Mouse (Mus musculus) forebrain, embryonic 16.5 days (tissue): ENCODE measurements at regions not wholly inside any gene's neighbourhood (a gene's known extent, or its start where the extent isn't known, plus 50 kb on each side); places are given as distances from the start of the nearest gene placed in this dataset.

Experiments
- ATAC-seq: fragments of 200-750 bp; cut with Nextera tagmentation; 2 replicates; pipeline ENCODE4 v1.8.0; 2017; ENCODE audit warnings: mild to moderate bottlenecking, moderate library complexity
- H3K27ac ChIP-seq: fragments of 300-500 bp; sonication (generic); 2 replicates; pipeline ENCODE4 v1.5.1; 2014; ENCODE audit warnings: low read length, control low read depth
- H3K27me3 ChIP-seq: fragments of 300-500 bp; sonication (generic); replicated peaks from 2 replicates; pipeline ENCODE4 v1.6.1; 2014; ENCODE audit warnings: low read length; ENCODE audit not compliant: control insufficient read depth, insufficient read depth
- H3K36me3 ChIP-seq: fragments of 300-500 bp; sonication (generic); 2 replicates; pipeline ENCODE4 v1.6.1; 2014; ENCODE audit not compliant: control insufficient read depth, insufficient read depth
- H3K4me1 ChIP-seq: fragments of 300-500 bp; sonication (generic); replicated peaks from 2 replicates; pipeline ENCODE4 v1.6.1; 2014; ENCODE audit warnings: low read length; ENCODE audit not compliant: control insufficient read depth, insufficient read depth
- H3K4me2 ChIP-seq: fragments of 300-500 bp; sonication (generic); 2 replicates; pipeline ENCODE4 v1.6.1; 2014; ENCODE audit warnings: mild to moderate bottlenecking, low read length, control low read depth
- H3K4me3 ChIP-seq: fragments of 300-500 bp; sonication (generic); replicated peaks from 2 replicates; pipeline ENCODE4 v1.5.1; 2014; ENCODE audit warnings: mild to moderate bottlenecking, low read length, control low read depth
- H3K9ac ChIP-seq: fragments of 300-500 bp; sonication (generic); replicated peaks from 2 replicates; pipeline ENCODE4 v1.6.1; 2014; ENCODE audit warnings: low read depth, low read length, control low read depth
- H3K9me3 ChIP-seq: fragments of 300-500 bp; sonication (generic); 2 replicates; pipeline ENCODE4 v1.6.1; 2016; ENCODE audit warnings: low read length; ENCODE audit not compliant: control insufficient read depth
- WGBS: fragments of 180-500 bp; shearing (Covaris S2); extraction: QIAGEN DNeasy Blood & Tissue Kit; methylation state at CpG from one replicate; pipeline ENCODE4 v1.1.7; 2014; 5-methylcytosine and 5-hydroxymethylcytosine counted together

DNA sequence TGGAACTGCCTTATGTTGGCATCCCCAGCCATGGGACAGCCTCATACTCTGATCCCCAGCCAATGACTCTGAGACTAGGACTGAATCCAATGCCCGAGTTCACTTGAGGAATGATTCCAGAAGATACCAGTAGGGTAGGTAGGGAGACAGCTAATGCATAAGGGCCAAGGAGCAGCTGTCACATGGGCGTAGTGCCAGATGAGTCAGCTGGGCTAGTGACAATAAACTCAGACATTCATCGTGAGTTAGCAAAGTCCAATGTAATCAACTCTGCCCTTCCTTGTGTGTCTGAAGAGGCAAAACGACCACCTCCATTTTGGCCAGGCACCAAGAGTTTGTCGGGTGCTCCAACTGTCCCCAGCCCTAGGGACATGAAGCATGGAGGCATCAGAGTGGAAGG lies 98.5 kb upstream of the Ctnnb1 start:
- H3K9ac ChIP-seq = no peak overlapping the region
- ATAC-seq = no peak
- H3K4me3 ChIP-seq = no peak overlapping the region
- no peaks in the 10 kb centered on the region for H3K27me3 ChIP-seq
- H3K9me3 ChIP-seq = no peaks in the 10 kb centered on the region
- H3K36me3 ChIP-seq = no peaks in the 10 kb centered on the region
- H3K4me1 ChIP-seq = no peaks in the 10 kb centered on the region
- WGBS = 47% methylated on average over 5 of the region's 5 CpGs
- no peak overlapping the region for H3K27ac ChIP-seq
- H3K4me2 ChIP-seq = no peak overlapping the region

DNA sequence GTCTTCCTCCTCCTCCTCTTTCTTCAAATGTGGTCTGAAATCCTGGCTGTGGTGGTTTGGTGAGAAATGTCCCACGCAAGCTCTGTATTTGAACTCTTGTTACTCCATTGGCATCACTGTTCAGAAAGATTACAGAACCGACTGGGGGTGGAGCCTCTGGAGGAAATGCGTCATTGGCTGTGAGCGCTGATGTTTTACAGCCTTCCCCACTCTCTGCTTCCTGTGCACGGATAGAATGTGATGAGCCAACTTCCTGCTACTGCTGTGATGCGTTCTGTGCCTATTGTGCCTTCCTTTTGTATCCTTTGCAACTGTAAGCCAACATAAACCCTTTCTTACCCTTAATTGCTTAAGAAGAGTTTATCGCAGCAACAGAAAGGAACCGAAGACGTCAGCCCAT lies 94.8 kb upstream of the Ctnnb1 start:
- Histone ChIP-seq H3K4me1 (no peaks in the 10 kb centered on the region), H3K27me3 (no peaks in the 10 kb centered on the region), H3K36me3 (no peaks in the 10 kb centered on the region), H3K9me3 (no peaks in the 10 kb centered on the region), H3K4me2 (no peak overlapping the region), H3K9ac (no peak overlapping the region), H3K27ac (no peak overlapping the region), H3K4me3 (no peak overlapping the region)
- ATAC-seq = no peak
- WGBS = 85% methylated on average over 9 of the region's 9 CpGs

DNA sequence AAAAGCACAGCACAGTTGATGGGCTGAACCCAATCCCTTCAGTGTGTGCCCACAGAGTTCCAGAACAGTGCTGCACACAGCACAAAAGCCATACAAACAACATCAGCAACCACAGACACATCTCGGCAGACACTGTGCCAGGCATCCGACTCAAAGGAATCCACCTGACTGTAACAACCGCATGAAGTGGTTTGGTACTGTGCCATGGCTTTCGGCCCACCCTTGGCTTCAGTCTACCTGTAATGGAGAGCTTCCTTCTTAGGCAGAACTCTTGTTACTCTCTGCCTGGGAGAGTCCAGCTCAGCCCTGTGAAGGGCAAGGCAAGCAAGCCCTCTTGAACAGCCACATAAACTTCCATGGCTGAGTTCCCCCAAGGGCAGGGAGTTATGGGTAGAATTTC lies 93.4 kb upstream of the Ctnnb1 start:
- Histone ChIP-seq H3K4me2 (no peak overlapping the region), H3K4me1 (no peaks in the 10 kb centered on the region), H3K9ac (no peak overlapping the region), H3K4me3 (no peak overlapping the region), H3K9me3 (no peaks in the 10 kb centered on the region), H3K36me3 (no peaks in the 10 kb centered on the region), H3K27me3 (no peaks in the 10 kb centered on the region), H3K27ac (no peak overlapping the region)
- WGBS = 74% methylated on average over 4 of the region's 4 CpGs
- ATAC-seq = no peak

DNA sequence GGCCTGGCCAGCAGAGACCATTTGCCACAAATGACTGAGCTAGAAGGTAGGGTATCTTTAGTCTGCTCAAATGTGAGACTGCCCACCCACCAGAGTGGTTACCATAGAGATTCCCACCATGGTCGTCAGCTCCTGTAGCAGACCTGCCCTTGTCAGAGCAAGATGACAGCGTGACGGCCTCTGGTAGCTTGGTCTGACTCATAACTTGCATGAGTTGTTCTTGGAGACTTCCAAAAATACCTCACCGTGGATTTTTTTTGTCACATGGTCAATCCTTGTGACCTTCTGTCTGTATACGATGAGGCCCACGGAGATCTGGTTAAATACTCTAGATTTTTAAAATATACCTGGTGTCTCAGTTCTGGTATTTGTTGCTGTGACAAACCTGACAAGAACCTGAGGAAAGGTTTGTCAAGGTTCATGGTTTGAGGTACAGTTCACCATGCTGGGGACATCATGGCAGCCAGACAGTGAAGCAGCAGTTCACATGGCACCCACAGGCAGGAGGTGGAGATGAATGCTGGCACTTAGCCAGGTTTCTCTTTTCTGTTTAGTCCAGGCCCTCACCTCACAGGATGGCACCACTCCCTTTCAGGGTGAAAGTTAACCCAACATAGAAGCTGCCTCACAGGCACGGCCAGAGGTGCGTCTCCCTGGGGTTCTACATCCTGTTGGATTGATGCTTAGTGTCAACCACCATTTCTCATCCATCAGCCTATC lies 91.4 kb upstream of the Ctnnb1 start:
- Histone ChIP-seq H3K4me3 (no peak overlapping the region), H3K36me3 (no peaks in the 10 kb centered on the region), H3K27me3 (no peaks in the 10 kb centered on the region), H3K4me1 (no peaks in the 10 kb centered on the region), H3K27ac (no peak overlapping the region), H3K9me3 (peaks cover 3% of the 10 kb centered on the region; the same call in 1 of the 2 replicates), H3K9ac (no peak overlapping the region), H3K4me2 (no peak overlapping the region)
- no peak for ATAC-seq
- 88% methylated on average over 8 of the region's 8 CpGs for WGBS

DNA sequence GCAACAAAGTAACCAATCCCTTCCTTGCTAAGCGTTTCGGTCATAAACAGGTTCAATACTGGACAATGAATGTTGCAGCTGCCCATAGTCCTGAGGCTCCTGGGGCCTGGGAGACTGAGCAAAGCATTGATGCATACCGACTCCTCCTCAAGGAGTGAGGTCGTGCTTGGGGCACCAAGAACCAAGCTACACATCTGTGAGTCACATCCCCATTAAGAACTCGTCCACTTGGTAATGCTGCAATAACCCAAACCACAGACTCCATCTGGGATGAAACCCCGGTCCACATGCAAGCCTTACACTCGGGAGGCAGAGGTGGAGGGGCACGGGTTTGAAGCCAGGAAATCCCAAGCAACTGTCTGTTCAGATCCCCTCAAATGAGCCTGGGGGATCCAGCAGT lies 85.3 kb upstream of the Ctnnb1 start:
- H3K9ac ChIP-seq = no peak overlapping the region
- WGBS = 80% methylated on average over 8 of the region's 8 CpGs
- no peak overlapping the region for H3K27ac ChIP-seq
- peaks cover 3% of the 10 kb centered on the region; the same call in 1 of the 2 replicates for H3K9me3 ChIP-seq
- H3K27me3 ChIP-seq = no peaks in the 10 kb centered on the region
- no peak overlapping the region for H3K4me2 ChIP-seq
- H3K4me1 ChIP-seq = no peaks in the 10 kb centered on the region
- H3K4me3 ChIP-seq = no peak overlapping the region
- ATAC-seq = no peak
- H3K36me3 ChIP-seq = no peaks in the 10 kb centered on the region

DNA sequence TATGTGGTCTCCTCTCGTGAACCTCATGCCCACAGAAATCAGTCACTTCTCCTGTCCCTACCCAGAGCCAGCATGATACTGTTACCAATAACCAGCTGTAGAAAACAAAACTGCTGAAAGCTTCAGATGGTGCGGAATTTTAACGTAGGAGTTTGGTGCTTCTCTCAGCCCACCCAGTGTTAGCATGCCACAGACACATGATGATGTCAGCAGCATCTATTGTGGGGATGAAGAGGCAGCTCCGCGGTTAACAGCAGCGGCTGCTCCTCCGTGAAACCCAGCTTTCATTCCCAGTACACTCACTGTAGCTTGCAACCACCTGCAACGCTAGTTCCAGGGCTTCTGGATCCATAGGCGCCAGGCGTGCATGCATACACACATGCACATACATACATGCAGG lies 83.5 kb upstream of the Ctnnb1 start:
- 58% methylated on average over 10 of the region's 10 CpGs for WGBS
- H3K9me3 ChIP-seq = peaks cover 3% of the 10 kb centered on the region; the same call in 1 of the 2 replicates
- H3K4me2 ChIP-seq = no peak overlapping the region
- H3K4me3 ChIP-seq = no peak overlapping the region
- H3K36me3 ChIP-seq = no peaks in the 10 kb centered on the region
- no peak overlapping the region for H3K9ac ChIP-seq
- H3K27ac ChIP-seq = no peak overlapping the region
- H3K27me3 ChIP-seq = no peaks in the 10 kb centered on the region
- ATAC-seq = no peak
- H3K4me1 ChIP-seq = no peaks in the 10 kb centered on the region

DNA sequence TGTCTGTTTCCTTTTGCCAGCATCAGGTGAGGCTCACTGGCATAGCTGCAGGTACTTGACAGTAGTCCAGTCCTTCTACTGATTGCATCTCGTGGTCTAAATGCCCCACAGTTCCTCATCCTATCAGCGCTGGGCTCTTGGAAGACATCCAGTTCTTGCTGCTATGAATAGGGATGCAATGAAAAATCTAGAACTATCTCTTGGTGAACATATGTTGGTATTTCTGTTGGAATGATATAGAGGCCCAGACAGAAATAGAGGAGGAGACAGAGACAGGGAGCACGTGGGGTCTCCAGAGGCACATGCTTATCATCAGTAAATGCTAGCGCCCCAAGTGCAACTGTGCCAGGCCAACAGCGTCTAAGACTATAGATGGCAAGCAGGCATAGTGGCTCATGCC lies 81.4 kb upstream of the Ctnnb1 start:
- Histone ChIP-seq H3K36me3 (no peaks in the 10 kb centered on the region), H3K9ac (no peak overlapping the region), H3K27me3 (no peaks in the 10 kb centered on the region), H3K9me3 (no peaks in the 10 kb centered on the region), H3K4me1 (0 out of 2 replicates have a peak, but pooled peaks cover 1% of the 10 kb centered on the region), H3K4me2 (no peak overlapping the region), H3K27ac (no peak overlapping the region), H3K4me3 (no peak overlapping the region)
- no peak for ATAC-seq
- 71% methylated on average over 5 of the region's 5 CpGs for WGBS

DNA sequence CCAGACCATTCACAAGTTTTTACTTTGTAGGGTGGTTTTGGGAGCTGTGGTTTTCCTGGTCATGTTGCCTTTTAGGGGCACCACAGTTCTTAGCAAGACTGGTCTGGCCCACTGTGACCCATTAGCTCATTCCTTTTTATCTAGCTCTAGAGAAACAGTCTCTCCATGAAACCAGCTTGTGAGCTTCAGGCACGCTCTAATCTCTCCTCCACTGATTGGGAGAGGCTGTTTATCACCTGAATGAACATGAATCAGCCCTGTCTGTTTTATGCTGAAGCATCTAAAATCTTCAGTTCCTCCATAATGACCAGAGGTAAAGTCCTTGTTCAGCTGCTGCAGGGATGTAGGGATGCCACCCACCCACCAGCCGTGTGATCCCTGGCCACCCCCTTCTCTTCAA lies 80.1 kb upstream of the Ctnnb1 start:
- Histone ChIP-seq H3K27ac (no peak overlapping the region), H3K4me2 (no peak overlapping the region), H3K4me1 (0 out of 2 replicates have a peak, but pooled peaks cover 2% of the 10 kb centered on the region), H3K9me3 (no peaks in the 10 kb centered on the region), H3K27me3 (no peaks in the 10 kb centered on the region), H3K36me3 (no peaks in the 10 kb centered on the region), H3K9ac (no peak overlapping the region), H3K4me3 (no peak overlapping the region)
- 52% methylated on average over 2 of the region's 2 CpGs for WGBS
- no peak for ATAC-seq

DNA sequence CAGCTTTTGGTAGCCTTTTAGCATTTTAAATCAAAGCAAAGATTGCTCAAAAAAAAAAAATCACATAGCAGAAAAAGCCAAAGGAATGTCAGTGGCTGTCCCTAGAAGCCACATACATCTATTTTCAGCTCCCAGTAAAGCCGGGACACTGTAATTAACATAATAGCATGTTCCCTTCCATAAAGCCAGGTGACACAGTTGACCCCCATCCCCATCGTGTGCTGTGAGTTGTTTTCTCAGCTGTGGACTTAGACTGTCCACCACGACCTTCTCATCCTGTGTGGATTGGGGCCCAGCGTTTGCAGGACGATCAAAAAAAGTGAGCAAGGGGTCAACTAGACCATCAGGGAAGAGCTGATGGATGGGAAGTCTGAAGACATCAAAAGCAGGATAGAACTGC lies 78.9 kb upstream of the Ctnnb1 start:
- no peak overlapping the region for H3K4me2 ChIP-seq
- no peaks in the 10 kb centered on the region for H3K36me3 ChIP-seq
- WGBS = 86% methylated on average over 5 of the region's 5 CpGs
- H3K27ac ChIP-seq = no peak overlapping the region
- no peak overlapping the region for H3K4me3 ChIP-seq
- H3K27me3 ChIP-seq = no peaks in the 10 kb centered on the region
- H3K9ac ChIP-seq = no peak overlapping the region
- H3K9me3 ChIP-seq = no peaks in the 10 kb centered on the region
- ATAC-seq = no peak
- peaks cover 7% of the 10 kb centered on the region for H3K4me1 ChIP-seq

DNA sequence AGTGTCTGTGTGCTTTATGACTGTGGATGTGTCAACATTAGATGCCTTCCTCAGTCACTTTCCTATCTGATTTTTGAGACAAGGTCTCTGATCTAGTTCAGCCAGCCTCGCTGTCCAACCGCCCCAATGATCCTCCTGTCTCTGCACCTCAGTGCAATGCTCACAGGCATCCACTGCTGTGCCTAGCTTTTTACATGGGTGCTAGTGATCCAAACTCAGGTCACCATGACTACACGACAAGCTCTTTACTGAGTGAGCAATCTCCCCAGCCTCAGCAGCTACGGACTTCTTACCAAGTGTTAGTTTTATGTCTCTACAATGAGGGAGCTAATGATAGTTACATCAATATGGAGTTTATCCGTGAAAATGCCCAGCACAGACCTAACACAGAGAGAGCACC lies 77.1 kb upstream of the Ctnnb1 start:
- Histone ChIP-seq H3K4me3 (no peak overlapping the region), H3K9me3 (no peaks in the 10 kb centered on the region), H3K27ac (no peak overlapping the region), H3K4me1 (peaks cover 12% of the 10 kb centered on the region), H3K36me3 (no peaks in the 10 kb centered on the region), H3K27me3 (no peaks in the 10 kb centered on the region), H3K9ac (no peak overlapping the region), H3K4me2 (no peak overlapping the region)
- ATAC-seq = no peak
- WGBS = 92% methylated on average over 5 of the region's 5 CpGs
